Mouse (Mus musculus) 3T3-L1 (cell line): ENCODE results near the gene Zbtb40.

ENCODE experiments used
- DNase-seq: peaks from one replicate; pipeline ENCODE4 v3.0.0-alpha.2; 2015; ENCODE audit warnings: low read depth, low spot score

Zbtb40 gene

DNA sequence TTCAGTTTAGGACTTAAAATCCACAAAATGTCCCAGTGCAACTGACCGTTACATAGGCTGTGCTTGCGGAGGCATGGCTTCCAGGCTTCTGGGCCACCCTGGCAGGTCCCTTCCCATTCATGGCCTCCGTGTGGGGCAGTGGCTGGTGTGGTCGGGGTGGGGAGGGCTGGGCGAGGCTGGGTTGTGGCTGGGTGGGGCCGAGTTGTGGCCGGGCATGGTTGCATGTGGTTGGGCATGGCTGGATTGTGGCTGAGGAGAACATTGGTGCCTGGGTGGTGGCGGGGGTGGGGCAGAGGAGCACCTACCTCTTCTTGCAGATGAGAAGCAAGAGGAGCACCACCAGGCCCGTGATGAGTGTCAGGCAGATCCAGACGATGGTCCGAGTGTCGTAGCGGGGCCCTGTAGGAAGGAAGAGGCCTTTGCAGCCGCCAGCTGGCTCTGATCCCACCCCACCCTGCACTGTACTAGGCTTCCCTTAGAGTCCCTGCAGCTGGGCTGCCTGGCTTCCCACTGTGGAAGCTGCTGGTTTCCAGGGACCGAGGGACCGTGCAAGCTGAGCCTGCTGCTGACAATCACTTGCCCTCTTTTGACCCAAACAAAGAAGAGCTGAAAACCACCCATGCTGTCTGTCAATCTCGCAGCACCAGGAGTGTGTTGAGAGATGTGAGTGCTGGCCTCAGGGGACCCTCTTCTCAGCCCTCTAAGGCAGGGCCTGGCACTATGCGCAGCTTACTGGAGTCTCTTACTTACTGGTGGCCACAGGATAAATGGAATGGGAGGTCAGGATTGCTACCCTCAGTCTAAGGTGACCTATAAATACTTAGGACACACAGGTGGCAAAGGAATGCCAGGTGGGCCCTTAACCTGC is 113.6 kb downstream of the Zbtb40 start:
- DNase-seq, result no peak

DNA sequence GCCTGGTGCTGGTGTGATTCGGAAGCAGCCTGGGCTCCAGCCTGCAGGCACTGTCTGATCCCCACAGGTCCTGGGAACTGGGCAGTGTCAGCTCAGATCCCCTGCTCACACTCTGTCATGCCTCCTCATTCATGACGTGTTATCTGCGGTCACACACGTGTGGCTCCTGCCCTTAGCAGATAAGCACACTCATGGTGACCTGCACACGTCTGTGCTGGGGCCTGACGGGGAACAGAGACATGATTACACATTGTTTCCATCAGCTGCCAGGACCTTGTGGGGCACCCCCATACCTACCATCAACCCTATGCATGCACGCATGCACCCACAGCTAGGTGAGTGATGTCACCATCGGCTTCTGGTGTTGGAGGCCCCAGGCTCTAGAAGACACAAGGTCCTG is 118.1 kb downstream of the Zbtb40 start:
- DNase-seq, result no peak
